Mouse (Mus musculus) small intestine, adult 2 months (tissue): ENCODE results near the gene Pan3. TPM values are rescaled to one million over a fixed set of nuclear protein-coding genes. Genes with fewer than 3 reads are reported as not detected.
A peak's percentile ranks its signal among the peaks of the same experiment; 100 is the strongest.

ENCODE experiments used
- H3K27ac ChIP-seq: fragments of 200-500 bp; 2 replicates; pipeline ENCODE4 v1.5.1; 2012; ENCODE audit warnings: low read depth, low read length, control low read depth, inconsistent platforms; ENCODE audit not compliant: insufficient read depth
- H3K27me3 ChIP-seq: fragments of 200-500 bp; 2 replicates; pipeline ENCODE4 v1.6.1; 2012; ENCODE audit warnings: mild to moderate bottlenecking, moderate library complexity, low read length, inconsistent platforms; ENCODE audit not compliant: control insufficient read depth, insufficient read depth
- H3K36me3 ChIP-seq: fragments of 200-500 bp; 2 replicates; pipeline ENCODE4 v1.6.1; 2012; ENCODE audit warnings: mild to moderate bottlenecking, low read length, control low read depth, inconsistent platforms; ENCODE audit not compliant: control insufficient read depth, insufficient read depth
- H3K4me1 ChIP-seq: fragments of 200-500 bp; 2 replicates; pipeline ENCODE4 v1.6.1; 2012; ENCODE audit warnings: low read length, inconsistent platforms, mixed read lengths; ENCODE audit not compliant: control insufficient read depth, insufficient read depth, insufficient read length
- H3K4me3 ChIP-seq: fragments of 200-500 bp; 2 replicates; pipeline ENCODE4 v1.5.1; 2012; ENCODE audit warnings: low read depth, mild to moderate bottlenecking, control low read depth, inconsistent platforms, low read length, moderate library complexity
- CTCF ChIP-seq: fragments of 200-500 bp; IDR thresholded peaks from 2 replicates; pipeline ENCODE4 v1.5.1; 2012; ENCODE audit warnings: low read depth, mild to moderate bottlenecking, control low read depth, inconsistent platforms, low read length, moderate library complexity, mixed read lengths; ENCODE audit not compliant: insufficient replicate concordance, insufficient read length; ENCODE audit errors: extremely low read depth
- POLR2A ChIP-seq: fragments of 200-500 bp; IDR thresholded peaks from 2 replicates; pipeline ENCODE4 v1.6.1; 2012; ENCODE audit warnings: low read depth, mild to moderate bottlenecking, control low read depth, inconsistent platforms, low read length, moderate library complexity
- WGBS: fragments of 180-500 bp; shearing (Covaris S2); methylation state at CpG from one replicate; pipeline ENCODE4 v1.1.7; 2018; 5-methylcytosine and 5-hydroxymethylcytosine counted together
- polyA plus RNA-seq: library from polyadenylated mRNA; depleted of rRNA; stranded (reverse); fragments of >200 nt; gene quantifications from 2 replicates; pipeline ENCODE4 v1.2.3, GENCODE M21; 2012

Pan3 gene
- polyA plus RNA-seq, 1 experiment, result 18.1 TPM

DNA sequence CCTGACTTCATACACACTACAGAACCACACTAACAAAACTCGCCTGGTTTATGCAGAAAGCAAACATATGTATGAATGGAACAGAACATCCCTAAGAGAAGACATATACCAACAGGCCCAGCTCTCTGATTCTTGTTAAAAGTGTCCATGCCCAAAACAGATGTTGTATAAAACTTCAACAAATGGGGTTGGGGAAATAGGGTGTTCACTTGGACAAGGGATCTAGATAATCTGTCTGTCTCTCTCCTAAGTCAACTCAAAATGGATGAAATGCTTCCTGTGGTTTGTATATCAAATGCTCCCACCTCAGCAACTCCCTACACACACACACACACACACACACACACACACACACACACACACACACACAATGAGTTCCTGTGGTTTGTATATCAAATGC lies 12.0 kb upstream of the Pan3 start:
- H3K36me3 ChIP-seq, result no peaks in the 10 kb centered on the region
- no peak overlapping the region for H3K27ac ChIP-seq
- H3K4me3 ChIP-seq, result no peak overlapping the region
- 78% methylated on average over 1 of the region's 1 CpGs for WGBS
- H3K27me3 ChIP-seq, result no peaks in the 10 kb centered on the region
- H3K4me1 ChIP-seq, result no peaks in the 10 kb centered on the region
- TF ChIP-seq POLR2A, result no peak

DNA sequence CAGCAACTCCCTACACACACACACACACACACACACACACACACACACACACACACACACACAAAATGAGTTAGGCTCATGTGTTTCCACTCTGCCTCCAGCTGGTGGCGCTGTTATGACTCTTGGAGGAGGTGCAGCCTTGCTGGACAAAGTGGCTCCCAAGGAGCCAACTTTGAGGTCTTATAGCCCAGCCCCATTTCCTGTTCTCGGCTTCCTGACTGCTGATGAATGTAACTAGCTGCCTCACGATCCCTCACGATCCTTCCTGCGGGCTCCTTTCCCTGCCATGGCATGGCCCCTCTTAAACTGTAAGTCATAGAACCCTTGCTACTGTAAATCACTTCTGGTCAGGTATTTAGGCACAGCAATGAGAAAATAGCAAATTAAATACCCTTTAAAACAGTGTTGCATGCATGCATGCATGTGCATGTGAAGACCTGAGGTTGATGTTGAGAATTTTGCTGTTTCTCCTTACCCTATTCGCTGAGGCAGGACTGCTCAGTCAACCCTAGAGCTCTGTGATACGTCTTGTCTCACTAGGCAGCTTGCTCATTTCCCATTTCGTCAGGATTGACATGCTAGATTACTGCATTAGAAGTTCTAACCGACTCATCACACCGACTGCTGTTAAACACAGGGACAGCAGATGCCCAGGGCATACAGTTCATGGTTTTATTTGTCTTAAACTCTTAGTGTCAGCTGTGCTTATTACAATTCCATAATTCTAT lies 11.4 kb upstream of the Pan3 start:
- TF ChIP-seq POLR2A (no peak), CTCF (peak; percentile 50; the same call in 1 of the 2 replicates)
- Histone ChIP-seq H3K27me3 (no peaks in the 10 kb centered on the region), H3K4me1 (no peaks in the 10 kb centered on the region), H3K27ac (no peak overlapping the region), H3K36me3 (no peaks in the 10 kb centered on the region), H3K4me3 (no peak overlapping the region)
- WGBS, result 54% methylated on average over 10 of the region's 10 CpGs

DNA sequence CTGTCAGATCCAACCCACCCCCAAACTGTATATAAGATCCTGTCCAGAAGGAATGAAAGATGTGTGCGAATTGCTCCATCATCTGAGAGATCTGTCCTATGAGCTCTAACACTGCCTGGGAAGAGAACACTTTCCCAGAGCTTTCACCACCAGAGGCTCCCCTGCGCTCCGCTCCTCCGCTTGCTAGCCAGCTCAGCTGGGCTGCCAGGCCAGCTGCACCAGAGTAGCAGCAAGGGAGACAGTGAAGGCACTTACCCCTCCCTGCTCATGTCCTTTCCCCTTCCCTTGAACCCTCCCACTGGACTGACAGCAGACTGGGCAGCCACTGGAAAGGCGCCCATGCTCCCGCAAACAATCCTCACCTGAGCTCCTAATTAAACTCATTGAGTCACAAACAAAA lies 6.3 kb upstream of the Pan3 start:
- no peak overlapping the region for H3K27ac ChIP-seq
- H3K4me1 ChIP-seq, result peaks cover 2% of the 10 kb centered on the region
- H3K27me3 ChIP-seq, result no peaks in the 10 kb centered on the region
- no peak for TF ChIP-seq POLR2A
- no peak for TF ChIP-seq CTCF
- no peaks in the 10 kb centered on the region for H3K36me3 ChIP-seq
- H3K4me3 ChIP-seq, result no peak overlapping the region
- 66% methylated on average over 6 of the region's 6 CpGs for WGBS

DNA sequence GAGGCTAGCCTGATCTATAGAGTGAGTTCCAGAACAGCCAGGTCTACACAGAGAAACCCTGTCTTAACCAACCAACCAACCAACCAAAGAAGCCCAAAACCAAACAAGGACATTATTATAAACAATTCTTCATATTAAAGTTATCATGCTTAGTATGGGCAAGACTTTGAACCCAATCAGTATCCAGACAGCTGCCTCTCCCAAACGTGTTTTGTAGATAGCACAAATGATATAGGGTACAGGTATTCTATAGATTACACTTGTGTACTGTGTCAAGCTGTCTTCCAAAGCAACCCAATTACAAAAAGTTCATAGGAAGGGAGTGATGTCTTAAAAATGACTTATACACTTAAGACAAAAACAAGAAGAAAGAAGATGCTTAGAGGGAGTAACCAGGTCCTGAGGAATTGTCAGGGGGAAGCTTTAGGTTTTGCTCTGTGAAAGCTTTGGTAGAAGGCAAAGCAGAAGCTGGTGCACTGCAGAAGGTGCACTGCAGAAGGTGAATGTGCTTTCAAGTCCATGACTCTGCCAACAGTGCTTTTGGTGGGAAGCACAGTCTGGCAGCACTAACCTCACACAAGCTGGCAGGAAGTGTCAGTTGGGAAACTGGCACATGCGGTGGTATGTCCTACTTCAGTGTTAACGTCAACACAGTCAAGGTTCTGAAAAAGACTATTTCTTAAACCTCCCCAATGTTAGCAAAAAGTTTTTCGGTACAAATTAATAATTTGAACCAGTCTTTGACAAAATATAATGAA lies 3.7 kb upstream of the Pan3 start:
- peaks cover 2% of the 10 kb centered on the region for H3K4me1 ChIP-seq
- no peaks in the 10 kb centered on the region for H3K36me3 ChIP-seq
- no peaks in the 10 kb centered on the region for H3K27me3 ChIP-seq
- 61% methylated on average over 4 of the region's 4 CpGs for WGBS
- H3K27ac ChIP-seq, result no peak overlapping the region
- no peak overlapping the region for H3K4me3 ChIP-seq
- no peak for TF ChIP-seq CTCF
- no peak for TF ChIP-seq POLR2A

DNA sequence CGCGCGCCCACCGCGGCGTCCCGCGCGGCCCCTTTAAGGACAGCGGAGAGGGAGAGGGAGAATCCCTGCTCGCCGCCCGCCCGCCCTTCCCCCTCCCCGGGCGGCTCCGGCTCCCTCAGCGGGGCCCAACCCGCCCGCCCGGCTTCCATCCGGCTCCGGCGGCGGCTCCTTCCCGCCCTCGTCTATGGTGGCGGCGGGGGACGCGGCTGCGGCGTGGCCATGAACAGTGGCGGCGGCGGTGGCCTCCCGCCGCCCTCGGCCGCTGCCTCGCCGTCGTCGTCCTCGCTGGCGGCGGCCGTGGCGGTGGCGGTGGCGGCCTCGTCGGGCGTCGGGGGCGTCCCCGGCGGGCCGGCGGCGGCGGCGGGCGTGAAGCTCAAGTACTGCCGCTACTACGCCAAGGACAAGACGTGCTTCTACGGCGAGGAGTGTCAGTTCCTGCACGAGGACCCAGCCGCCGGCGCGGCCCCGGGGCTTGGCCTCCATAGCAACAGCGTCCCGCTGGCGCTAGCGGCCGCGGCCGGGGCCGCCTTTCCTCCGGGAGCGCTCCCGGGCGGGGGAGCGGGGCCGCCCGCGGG lies 487 bp downstream of the Pan3 start:
- Histone ChIP-seq H3K27me3 (no peaks in the 10 kb centered on the region), H3K27ac (peak overlapping the region; percentile 82), H3K36me3 (no peaks in the 10 kb centered on the region), H3K4me3 (peak overlapping the region; percentile 92), H3K4me1 (peaks cover 24% of the 10 kb centered on the region)
- 1% methylated on average over 78 of the region's 91 CpGs for WGBS
- TF ChIP-seq POLR2A (no peak), CTCF (no peak)

DNA sequence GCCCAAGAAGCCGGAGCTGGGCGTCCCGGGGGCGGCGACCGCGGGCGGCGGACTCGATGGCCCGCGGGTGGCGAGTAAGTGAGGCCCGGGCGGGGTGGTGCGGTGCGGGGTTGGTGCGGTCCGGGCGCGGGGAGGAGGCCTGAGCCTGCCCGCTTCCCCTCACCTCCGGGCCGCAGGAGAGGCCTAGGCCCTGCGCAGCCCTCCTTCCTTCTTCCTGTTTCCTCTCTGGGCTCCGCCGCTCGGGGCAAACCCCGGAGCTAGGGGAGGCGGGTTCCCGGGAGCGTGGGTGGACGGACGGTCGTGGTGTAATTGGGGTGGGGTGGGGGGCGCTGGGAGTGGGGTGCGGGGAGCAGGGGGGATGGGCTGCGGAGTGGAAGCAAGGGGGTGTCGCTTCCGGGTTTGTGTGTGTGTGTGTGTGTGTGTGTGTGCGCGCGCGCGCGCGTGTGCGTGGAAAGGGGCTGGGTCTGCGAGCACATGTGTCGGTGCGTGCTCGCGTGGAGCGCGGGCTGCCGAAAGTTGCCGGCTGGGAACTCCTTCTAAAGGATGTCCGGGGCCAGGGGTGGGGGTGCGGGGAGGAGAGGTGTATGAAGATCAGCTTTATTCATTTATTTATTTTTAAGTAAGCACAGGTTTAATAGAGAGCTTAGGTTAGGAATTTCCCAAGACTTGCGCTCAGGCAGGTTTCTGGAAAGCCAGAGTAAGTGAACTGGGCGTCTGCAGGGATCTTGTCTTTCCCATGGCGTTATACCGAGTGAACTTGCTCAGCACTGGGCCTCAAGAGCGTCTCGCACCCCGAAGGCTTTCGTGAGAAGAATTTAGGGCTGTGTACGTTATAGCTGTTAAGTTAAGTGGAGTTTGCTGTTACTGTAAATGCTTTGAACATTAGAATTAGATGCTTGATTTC lies 1.2 kb downstream of the Pan3 start:
- Histone ChIP-seq H3K27me3 (no peaks in the 10 kb centered on the region), H3K4me3 (peak overlapping the region; percentile 92), H3K36me3 (no peaks in the 10 kb centered on the region), H3K4me1 (peaks cover 28% of the 10 kb centered on the region), H3K27ac (peak overlapping the region; percentile 82)
- WGBS, result 1% methylated on average over 65 of the region's 68 CpGs
- peak; percentile 35; the same call in 1 of the 2 replicates for TF ChIP-seq POLR2A
- TF ChIP-seq CTCF, result no peak
